Mouse (Mus musculus): ENCODE measurements at regions not wholly inside any gene's neighbourhood (a gene's known extent, or its start where the extent isn't known, plus 50 kb on each side); places are given as distances from the start of the nearest gene placed in this dataset.
A peak's percentile ranks its signal among the peaks of the same experiment; 100 is the strongest.

GRCm38 (mm10) chr6:143372487-143372886 is 205.5 kb downstream of the Etnk1 start:
- DNase-seq (ENCODE audit: low spot score in 2 of 2), result no peak

- peak; percentile 38 for DNase-seq (ENCODE audit: low spot score in 2 of 2)
Measured at GRCm38 (mm10) chr6:143373686-143374273, 206.8 kb downstream of the Etnk1 start.

- peak in 1 of 2 experiments; percentile 14 for DNase-seq (ENCODE audit: low spot score in 2 of 2)
Measured at GRCm38 (mm10) chr6:143375951-143376713, 209.1 kb downstream of the Etnk1 start.

GRCm38 (mm10) chr6:143377121-143377520 is 210.1 kb downstream of the Etnk1 start:
- DNase-seq (ENCODE audit: low spot score in 2 of 2), result no peak

GRCm38 (mm10) chr6:143378126-143378525 is 211.1 kb downstream of the Etnk1 start:
- no peak for DNase-seq (ENCODE audit: low spot score in 2 of 2)

GRCm38 (mm10) chr6:143380490-143380889 is 213.5 kb downstream of the Etnk1 start:
- DNase-seq (ENCODE audit: low spot score in 2 of 2), result no peak

GRCm38 (mm10) chr6:143386597-143387450 is 219.8 kb downstream of the Etnk1 start:
- no peak for DNase-seq (ENCODE audit: low spot score in 2 of 2)

GRCm38 (mm10) chr6:143393543-143394207 is 226.7 kb downstream of the Etnk1 start:
- DNase-seq (ENCODE audit: low spot score in 2 of 2), result no peak

GRCm38 (mm10) chr6:143394377-143394776 is 227.4 kb downstream of the Etnk1 start:
- no peak for DNase-seq (ENCODE audit: low spot score in 2 of 2)

GRCm38 (mm10) chr6:143401436-143401835 is 234.4 kb downstream of the Etnk1 start:
- DNase-seq (ENCODE audit: low spot score in 2 of 2), result no peak

GRCm38 (mm10) chr6:143401921-143402320 is 234.9 kb downstream of the Etnk1 start:
- DNase-seq (ENCODE audit: low spot score in 2 of 2), result peak; percentile 17

- no peak for DNase-seq (ENCODE audit: low spot score in 2 of 2)
Measured at GRCm38 (mm10) chr6:143402766-143403165, 235.7 kb downstream of the Etnk1 start.

GRCm38 (mm10) chr6:143404521-143404920 is 237.5 kb downstream of the Etnk1 start:
- DNase-seq (ENCODE audit: low spot score in 2 of 2), result no peak

GRCm38 (mm10) chr6:143412056-143412455 is 245.0 kb downstream of the Etnk1 start:
- peak; percentile 13 to 16 for DNase-seq (ENCODE audit: low spot score in 2 of 2)

- no peak for DNase-seq (ENCODE audit: low spot score in 2 of 2)
Measured at GRCm38 (mm10) chr6:143412721-143413120, 245.7 kb downstream of the Etnk1 start.

- peak; percentile 82 to 90 for DNase-seq (ENCODE audit: low spot score in 2 of 2)
Measured at GRCm38 (mm10) chr6:143414590-143415382, 247.8 kb downstream of the Etnk1 start.

GRCm38 (mm10) chr6:143415383-143415778 is 248.4 kb downstream of the Etnk1 start:
- peak; percentile 58 to 70 for DNase-seq (ENCODE audit: low spot score in 2 of 2)

- DNase-seq (ENCODE audit: low spot score in 2 of 2), result no peak
Measured at GRCm38 (mm10) chr6:143419872-143420271, 252.9 kb downstream of the Etnk1 start.

GRCm38 (mm10) chr6:143423026-143423425 is 256.0 kb downstream of the Etnk1 start:
- DNase-seq (ENCODE audit: low spot score in 2 of 2), result no peak

- DNase-seq (ENCODE audit: low spot score in 2 of 2), result no peak
Measured at GRCm38 (mm10) chr6:143425182-143425829, 258.3 kb downstream of the Etnk1 start.

Measured in frontal cortex, postnatal 36 days (tissue).